Mouse (Mus musculus): ENCODE measurements around the gene Auts2. TPM values are rescaled to one million over a fixed set of nuclear protein-coding genes. Genes with fewer than 3 reads are reported as not detected.

Auts2 gene
- total RNA-seq, 1 experiment, result 9.9 TPM

- Histone ChIP-seq H3K9ac (ENCODE audit: insufficient read depth, low read depth, low read length, poor library complexity, severe bottlenecking) (no peak overlapping the region), H3K36me3 (ENCODE audit: control insufficient read depth, insufficient read depth, low read length, poor library complexity, severe bottlenecking) (no peaks in the 10 kb centered on the region), H3K9me3 (ENCODE audit: control insufficient read depth, insufficient read depth, low read depth, low read length) (no peaks in the 10 kb centered on the region), H3K4me3 (ENCODE audit: insufficient read depth in 1 of 2, low read depth in 1 of 2, low read length in 2 of 2, poor library complexity in 1 of 2, severe bottlenecking in 1 of 2) (no peak overlapping the region), H3K4me1 (ENCODE audit: control insufficient read depth in 2 of 2, insufficient read depth in 2 of 2, low read length in 2 of 2, poor library complexity in 1 of 2) (peaks cover 1 to 5% of the 10 kb centered on the region in 2 experiments; a peak in 1 of 4 replicates), H3K27ac (ENCODE audit: insufficient read depth, low read depth, low read length, poor library complexity, severe bottlenecking) (no peak overlapping the region)
- in situ Hi-C loops (cut with MboI; ENCODE audit: low sequenced_read_pairs in 2 of 2, unreplicated experiment in 2 of 2), result no loop called here
- DNase-seq (ENCODE audit: low read depth, low spot score), result no peak
- no peak for TF ChIP-seq MAFK (IDR thresholded peaks at IDR 0.05; ENCODE audit: insufficient read depth, low read depth, low read length)
- TF ChIP-seq CHD2 (IDR thresholded peaks at IDR 0.05; ENCODE audit: low read depth, low read length), result no peak
- TF ChIP-seq ZC3H11A (IDR thresholded peaks at IDR 0.05; ENCODE audit: borderline replicate concordance, low read depth, low read length), result no peak
- no peak for TF ChIP-seq HCFC1 (IDR thresholded peaks at IDR 0.05; ENCODE audit: borderline replicate concordance, insufficient read depth, low read length)
- TF ChIP-seq ZNF384 (IDR thresholded peaks at IDR 0.05; ENCODE audit: low read depth, low read length), result no peak
Observed at GRCm38 (mm10) chr5:131855358-131855757, 687.8 kb downstream of the Auts2 start.

- H3K4me3 ChIP-seq (ENCODE audit: insufficient read depth in 1 of 2, low read depth in 1 of 2, low read length in 2 of 2, poor library complexity in 1 of 2, severe bottlenecking in 1 of 2), result no peak overlapping the region
- no peak for DNase-seq (ENCODE audit: low read depth, low spot score)
- H3K36me3 ChIP-seq (ENCODE audit: control insufficient read depth, insufficient read depth, low read length, poor library complexity, severe bottlenecking), result no peaks in the 10 kb centered on the region
- no peak overlapping the region for H3K27ac ChIP-seq (ENCODE audit: insufficient read depth, low read depth, low read length, poor library complexity, severe bottlenecking)
- in situ Hi-C loops (cut with MboI; ENCODE audit: low sequenced_read_pairs in 2 of 2, unreplicated experiment in 2 of 2), result no loop called here
- TF ChIP-seq CHD2 (IDR thresholded peaks at IDR 0.05; ENCODE audit: low read depth, low read length) (no peak), MAFK (IDR thresholded peaks at IDR 0.05; ENCODE audit: insufficient read depth, low read depth, low read length) (no peak), ZC3H11A (IDR thresholded peaks at IDR 0.05; ENCODE audit: borderline replicate concordance, low read depth, low read length) (no peak), ZNF384 (IDR thresholded peaks at IDR 0.05; ENCODE audit: low read depth, low read length) (no peak), HCFC1 (IDR thresholded peaks at IDR 0.05; ENCODE audit: borderline replicate concordance, insufficient read depth, low read length) (no peak)
- H3K9me3 ChIP-seq (ENCODE audit: control insufficient read depth, insufficient read depth, low read depth, low read length), result no peaks in the 10 kb centered on the region
- no peak overlapping the region for H3K9ac ChIP-seq (ENCODE audit: insufficient read depth, low read depth, low read length, poor library complexity, severe bottlenecking)
- peaks cover 1 to 11% of the 10 kb centered on the region in 2 experiments; a peak in 1 of 4 replicates for H3K4me1 ChIP-seq (ENCODE audit: control insufficient read depth in 2 of 2, insufficient read depth in 2 of 2, low read length in 2 of 2, poor library complexity in 1 of 2)
Observed at GRCm38 (mm10) chr5:131851597-131852453, 691.3 kb downstream of the Auts2 start.

- TF ChIP-seq CHD2 (IDR thresholded peaks at IDR 0.05; ENCODE audit: low read depth, low read length), result no peak
- Histone ChIP-seq H3K4me1 (ENCODE audit: control insufficient read depth in 2 of 2, insufficient read depth in 2 of 2, low read length in 2 of 2, poor library complexity in 1 of 2) (peaks cover 1 to 11% of the 10 kb centered on the region in 2 experiments; a peak in 1 of 4 replicates), H3K9ac (ENCODE audit: insufficient read depth, low read depth, low read length, poor library complexity, severe bottlenecking) (no peak overlapping the region), H3K27ac (ENCODE audit: insufficient read depth, low read depth, low read length, poor library complexity, severe bottlenecking) (no peak overlapping the region), H3K9me3 (ENCODE audit: control insufficient read depth, insufficient read depth, low read depth, low read length) (no peaks in the 10 kb centered on the region), H3K36me3 (ENCODE audit: control insufficient read depth, insufficient read depth, low read length, poor library complexity, severe bottlenecking) (no peaks in the 10 kb centered on the region), H3K4me3 (ENCODE audit: insufficient read depth in 1 of 2, low read depth in 1 of 2, low read length in 2 of 2, poor library complexity in 1 of 2, severe bottlenecking in 1 of 2) (no peak overlapping the region)
- DNase-seq (ENCODE audit: low read depth, low spot score), result no peak
- in situ Hi-C loops (cut with MboI; ENCODE audit: low sequenced_read_pairs in 2 of 2, unreplicated experiment in 2 of 2), result no loop called here
Observed at GRCm38 (mm10) chr5:131850632-131851335, 692.4 kb downstream of the Auts2 start.

GRCm38 (mm10) chr5:131849644-131850043, 693.5 kb downstream of the Auts2 start:
- TF ChIP-seq ZNF384 (IDR thresholded peaks at IDR 0.05; ENCODE audit: low read depth, low read length), result no peak
- no peak for TF ChIP-seq ZC3H11A (IDR thresholded peaks at IDR 0.05; ENCODE audit: borderline replicate concordance, low read depth, low read length)
- TF ChIP-seq CHD2 (IDR thresholded peaks at IDR 0.05; ENCODE audit: low read depth, low read length), result no peak
- no peak for TF ChIP-seq HCFC1 (IDR thresholded peaks at IDR 0.05; ENCODE audit: borderline replicate concordance, insufficient read depth, low read length)
- TF ChIP-seq MAFK (IDR thresholded peaks at IDR 0.05; ENCODE audit: insufficient read depth, low read depth, low read length), result no peak
- Histone ChIP-seq H3K9ac (ENCODE audit: insufficient read depth, low read depth, low read length, poor library complexity, severe bottlenecking) (no peak overlapping the region), H3K4me3 (ENCODE audit: insufficient read depth in 1 of 2, low read depth in 1 of 2, low read length in 2 of 2, poor library complexity in 1 of 2, severe bottlenecking in 1 of 2) (no peak overlapping the region), H3K36me3 (ENCODE audit: control insufficient read depth, insufficient read depth, low read length, poor library complexity, severe bottlenecking) (no peaks in the 10 kb centered on the region), H3K9me3 (ENCODE audit: control insufficient read depth, insufficient read depth, low read depth, low read length) (no peaks in the 10 kb centered on the region), H3K27ac (ENCODE audit: insufficient read depth, low read depth, low read length, poor library complexity, severe bottlenecking) (no peak overlapping the region), H3K4me1 (ENCODE audit: control insufficient read depth in 2 of 2, insufficient read depth in 2 of 2, low read length in 2 of 2, poor library complexity in 1 of 2) (peaks cover 1 to 11% of the 10 kb centered on the region in 2 experiments; a peak in 1 of 4 replicates)
- in situ Hi-C loops (cut with MboI; ENCODE audit: low sequenced_read_pairs in 2 of 2, unreplicated experiment in 2 of 2), result no loop called here
- DNase-seq (ENCODE audit: low read depth, low spot score), result peak; percentile 74
